Mouse (Mus musculus) lung, embryonic 16.5 days (tissue): Measurements from ENCODE around the gene Trp73. TPM values are rescaled to one million over a fixed set of nuclear protein-coding genes. Genes with fewer than 3 reads are reported as not detected.

Source experiments
- ATAC-seq: fragments of 200-750 bp; cut with Nextera tagmentation; 2 replicates; pipeline ENCODE4 v1.8.0; 2017; ENCODE audit warnings: low read depth, mild to moderate bottlenecking, moderate library complexity
- H3K27ac ChIP-seq: fragments of 300-500 bp; sonication (generic); 2 replicates; pipeline ENCODE4 v1.5.1; 2014; ENCODE audit warnings: mild to moderate bottlenecking, control low read depth, low read length
- H3K27me3 ChIP-seq: fragments of 300-500 bp; sonication (generic); 2 replicates; pipeline ENCODE4 v1.6.1; 2014; ENCODE audit warnings: low read depth, low read length, mixed read lengths; ENCODE audit not compliant: control insufficient read depth, insufficient read depth
- H3K36me3 ChIP-seq: fragments of 300-500 bp; sonication (generic); 2 replicates; pipeline ENCODE4 v1.6.1; 2014; ENCODE audit warnings: low read length; ENCODE audit not compliant: control insufficient read depth, insufficient read depth
- H3K4me1 ChIP-seq: fragments of 300-500 bp; sonication (generic); replicated peaks from 2 replicates; pipeline ENCODE4 v1.6.1; 2014; ENCODE audit warnings: low read length, mixed read lengths; ENCODE audit not compliant: control insufficient read depth, insufficient read depth
- H3K4me2 ChIP-seq: fragments of 300-500 bp; sonication (generic); 2 replicates; pipeline ENCODE4 v1.6.1; 2014; ENCODE audit warnings: low read depth, low read length, control low read depth
- H3K4me3 ChIP-seq: fragments of 300-500 bp; sonication (generic); 2 replicates; pipeline ENCODE4 v1.5.1; 2014; ENCODE audit warnings: mild to moderate bottlenecking, low read length, control low read depth
- H3K9ac ChIP-seq: fragments of 300-500 bp; sonication (generic); 2 replicates; pipeline ENCODE4 v1.6.1; 2014; ENCODE audit warnings: low read length, control low read depth
- H3K9me3 ChIP-seq: fragments of 300-500 bp; sonication (generic); 2 replicates; pipeline ENCODE4 v1.6.1; 2016; ENCODE audit warnings: low read length; ENCODE audit not compliant: control insufficient read depth
- WGBS: fragments of 180-500 bp; shearing (Covaris S2); extraction: QIAGEN DNeasy Blood & Tissue Kit; methylation state at CpG from one replicate; pipeline ENCODE4 v1.1.7; 2014; 5-methylcytosine and 5-hydroxymethylcytosine counted together
- polyA plus RNA-seq: library from polyadenylated mRNA; unstranded; fragments of >200 nt; fragmentation: Nextera tagmentation; extraction: Ambion mirVana; gene quantifications from 2 replicates; pipeline ENCODE4 v1.2.1, GENCODE M21; 2015

The Trp73 gene
- polyA plus RNA-seq, 1 experiment from 2014 or later, result 3.4 TPM

DNA sequence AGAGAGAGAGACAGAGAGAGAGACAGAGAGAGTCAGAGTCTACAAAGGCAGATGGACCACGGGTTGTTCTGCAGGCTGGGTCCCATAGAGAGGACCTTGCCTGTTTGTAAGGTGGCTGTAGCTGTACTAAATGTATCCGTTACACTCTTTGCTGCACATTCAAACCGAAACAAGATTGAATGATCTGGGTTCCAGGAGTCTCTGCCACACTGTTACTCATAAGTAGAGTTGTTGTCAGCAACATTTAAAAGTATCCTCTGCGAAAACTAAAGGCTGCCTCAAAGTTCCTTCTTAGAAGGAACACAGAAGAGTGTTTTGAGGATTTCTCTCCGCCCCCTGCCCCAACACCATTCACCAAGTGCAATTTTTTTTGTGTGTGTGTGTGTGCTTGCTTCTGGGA is 2.9 kb downstream of the Trp73 start:
- Histone ChIP-seq H3K4me1 (peaks cover 13% of the 10 kb centered on the region; the same call in 1 of the 2 replicates), H3K4me3 (no peak overlapping the region), H3K9me3 (no peaks in the 10 kb centered on the region), H3K36me3 (no peaks in the 10 kb centered on the region), H3K9ac (no peak overlapping the region), H3K27me3 (peaks cover 50% of the 10 kb centered on the region), H3K27ac (no peak overlapping the region), H3K4me2 (no peak overlapping the region)
- 52% methylated on average over 5 of the region's 5 CpGs for WGBS
- ATAC-seq, result no peak

DNA sequence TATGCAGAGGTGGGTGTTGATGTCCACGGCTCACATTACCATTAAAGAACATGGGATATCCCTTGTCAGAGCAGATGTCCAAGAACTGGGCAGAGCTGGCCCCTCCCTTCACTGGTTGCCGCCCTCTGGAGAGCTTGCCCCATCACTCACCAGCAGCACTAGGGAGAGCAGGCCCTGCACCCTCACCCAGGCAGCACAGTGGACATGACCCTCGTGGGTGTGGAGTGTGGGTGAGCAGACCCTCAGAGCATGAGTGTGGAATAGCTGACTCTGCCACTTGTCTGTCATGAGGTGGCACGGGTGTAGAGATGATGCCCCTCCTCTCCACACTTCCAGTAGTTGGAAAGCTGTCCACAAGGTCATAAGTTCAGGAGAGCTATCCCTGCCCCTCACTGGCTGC is 5.2 kb downstream of the Trp73 start:
- no peaks in the 10 kb centered on the region for H3K36me3 ChIP-seq
- no peak overlapping the region for H3K4me2 ChIP-seq
- H3K9me3 ChIP-seq, result no peaks in the 10 kb centered on the region
- 43% methylated on average over 4 of the region's 4 CpGs for WGBS
- peaks cover 29% of the 10 kb centered on the region for H3K27me3 ChIP-seq
- H3K4me1 ChIP-seq, result peaks cover 5% of the 10 kb centered on the region; the same call in 1 of the 2 replicates
- no peak overlapping the region for H3K4me3 ChIP-seq
- H3K9ac ChIP-seq, result no peak overlapping the region
- no peak overlapping the region for H3K27ac ChIP-seq
- 0 out of 2 replicates have a peak, but pooled peaks have one; percentile 15 for ATAC-seq

DNA sequence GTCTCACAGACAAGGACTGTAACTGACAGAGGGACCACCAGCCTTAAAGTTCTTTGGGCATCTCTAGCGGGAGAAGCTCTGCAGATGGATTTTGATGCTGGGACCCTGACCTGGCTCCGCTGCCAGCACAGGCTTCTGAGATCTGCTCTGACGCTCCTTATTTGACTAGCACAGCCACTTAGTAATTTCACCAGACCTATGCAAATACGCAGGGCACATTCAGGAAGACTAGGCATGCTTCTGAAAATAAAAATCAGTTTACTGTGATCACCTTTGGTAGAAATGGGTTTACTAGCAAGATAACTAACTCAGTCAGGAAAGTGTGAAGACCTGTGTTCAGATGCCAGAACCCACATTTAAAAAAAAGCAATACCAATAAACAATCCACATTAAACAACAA is 8.1 kb downstream of the Trp73 start:
- Histone ChIP-seq H3K27ac (no peak overlapping the region), H3K4me2 (no peak overlapping the region), H3K9ac (no peak overlapping the region), H3K27me3 (peaks cover 2% of the 10 kb centered on the region; the same call in 1 of the 2 replicates), H3K36me3 (no peaks in the 10 kb centered on the region), H3K4me3 (no peak overlapping the region), H3K4me1 (no peaks in the 10 kb centered on the region), H3K9me3 (no peaks in the 10 kb centered on the region)
- ATAC-seq, result no peak
- 53% methylated on average over 4 of the region's 4 CpGs for WGBS

DNA sequence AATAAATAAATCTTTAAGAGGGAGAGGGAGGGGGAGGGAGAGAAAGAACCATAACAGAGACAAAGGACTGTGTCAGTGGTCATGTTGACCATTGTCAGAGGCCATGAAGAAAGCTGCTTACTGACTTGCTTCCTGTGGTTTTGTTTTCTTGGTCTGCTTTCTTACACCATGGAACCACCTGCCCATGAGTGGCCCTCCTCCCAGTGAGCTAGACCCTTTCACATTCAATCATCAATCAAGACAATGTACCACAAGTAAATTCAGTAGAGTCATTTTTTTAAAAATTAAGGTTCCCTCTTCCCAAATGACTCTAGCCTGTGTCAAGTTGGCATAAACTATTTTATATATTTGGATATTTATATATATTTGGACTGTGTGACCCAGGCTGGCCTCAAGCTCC is 10.1 kb downstream of the Trp73 start:
- no peak for ATAC-seq
- no peak overlapping the region for H3K4me3 ChIP-seq
- no peak overlapping the region for H3K9ac ChIP-seq
- no peaks in the 10 kb centered on the region for H3K4me1 ChIP-seq
- H3K27ac ChIP-seq, result no peak overlapping the region
- H3K4me2 ChIP-seq, result no peak overlapping the region
- H3K27me3 ChIP-seq, result peaks cover 2% of the 10 kb centered on the region; the same call in 1 of the 2 replicates
- no peaks in the 10 kb centered on the region for H3K9me3 ChIP-seq
- no peaks in the 10 kb centered on the region for H3K36me3 ChIP-seq

DNA sequence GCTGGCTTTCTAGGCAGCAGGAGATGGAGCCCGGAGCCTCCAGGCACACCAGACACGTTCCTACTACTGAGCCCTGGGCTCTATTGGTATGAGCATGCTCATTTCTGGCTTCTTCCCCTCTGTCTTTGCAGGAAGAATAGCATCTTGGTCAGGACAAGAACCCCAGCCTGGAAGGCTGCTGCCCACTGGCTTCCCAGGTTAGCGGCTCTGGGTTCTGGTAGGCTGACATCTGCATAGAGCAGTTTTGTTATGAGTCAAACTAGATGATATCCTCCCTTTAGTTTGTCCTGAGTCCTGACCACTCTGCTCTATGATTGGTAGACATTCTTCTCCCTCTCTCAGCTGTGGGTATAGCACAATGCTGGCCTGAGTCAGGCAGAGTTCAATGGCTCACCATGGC is 12.7 kb downstream of the Trp73 start:
- WGBS, result 54% methylated on average over 3 of the region's 3 CpGs
- Histone ChIP-seq H3K9ac (no peak overlapping the region), H3K27me3 (no peaks in the 10 kb centered on the region; the same call in 1 of the 2 replicates), H3K4me3 (no peak overlapping the region), H3K36me3 (no peaks in the 10 kb centered on the region), H3K9me3 (no peaks in the 10 kb centered on the region), H3K4me1 (no peaks in the 10 kb centered on the region), H3K27ac (no peak overlapping the region), H3K4me2 (no peak overlapping the region)
- no peak for ATAC-seq

DNA sequence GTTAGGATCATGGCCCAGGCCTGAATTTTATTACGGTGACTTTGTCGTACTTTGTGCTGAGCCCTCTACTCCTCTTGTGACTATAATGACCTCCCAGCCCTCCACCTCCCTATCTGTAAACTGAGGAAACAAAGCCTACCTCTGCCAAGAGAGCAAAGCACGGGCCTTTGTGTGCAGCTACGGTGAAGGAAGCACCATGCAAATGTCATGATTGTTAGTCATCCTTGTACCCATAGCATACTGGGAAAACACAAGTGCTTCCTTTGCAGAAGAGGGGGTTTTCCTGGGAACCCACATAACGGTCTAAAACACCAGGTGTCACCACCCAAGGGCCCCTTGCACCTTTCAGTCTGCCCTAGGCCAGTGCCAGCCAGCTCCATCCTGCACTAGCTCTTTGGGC is 14.8 kb downstream of the Trp73 start:
- Histone ChIP-seq H3K4me3 (no peak overlapping the region), H3K4me2 (no peak overlapping the region), H3K4me1 (no peaks in the 10 kb centered on the region), H3K27ac (no peak overlapping the region), H3K36me3 (no peaks in the 10 kb centered on the region), H3K9ac (no peak overlapping the region), H3K27me3 (no peaks in the 10 kb centered on the region; the same call in 1 of the 2 replicates), H3K9me3 (no peaks in the 10 kb centered on the region)
- WGBS, result 68% methylated on average over 5 of the region's 5 CpGs
- no peak for ATAC-seq

DNA sequence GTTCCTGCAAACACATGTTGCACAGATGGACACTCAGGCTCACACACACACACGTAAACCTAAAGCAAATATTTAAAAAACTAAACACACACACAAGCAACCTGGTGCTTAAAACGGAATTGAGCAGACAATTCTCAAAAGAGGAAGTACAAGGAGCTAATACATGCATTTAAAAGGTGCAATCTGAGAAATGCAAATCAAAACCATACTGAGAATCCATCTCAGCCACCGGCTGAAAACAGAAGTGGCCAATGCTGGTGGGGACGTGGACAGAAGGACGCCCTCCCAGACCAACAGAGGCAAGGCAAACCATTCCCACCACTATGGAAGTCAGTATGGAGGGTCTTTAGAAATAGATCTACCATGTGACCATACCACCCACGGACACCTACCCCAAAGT is 16.5 kb downstream of the Trp73 start:
- H3K4me3 ChIP-seq, result no peak overlapping the region
- H3K9ac ChIP-seq, result no peak overlapping the region
- WGBS, result 62% methylated on average over 6 of the region's 6 CpGs
- H3K27me3 ChIP-seq, result no peaks in the 10 kb centered on the region; the same call in 1 of the 2 replicates
- ATAC-seq, result no peak
- no peak overlapping the region for H3K4me2 ChIP-seq
- no peaks in the 10 kb centered on the region for H3K9me3 ChIP-seq
- no peaks in the 10 kb centered on the region for H3K36me3 ChIP-seq
- peaks cover 3% of the 10 kb centered on the region; the same call in 1 of the 2 replicates for H3K4me1 ChIP-seq
- H3K27ac ChIP-seq, result no peak overlapping the region

DNA sequence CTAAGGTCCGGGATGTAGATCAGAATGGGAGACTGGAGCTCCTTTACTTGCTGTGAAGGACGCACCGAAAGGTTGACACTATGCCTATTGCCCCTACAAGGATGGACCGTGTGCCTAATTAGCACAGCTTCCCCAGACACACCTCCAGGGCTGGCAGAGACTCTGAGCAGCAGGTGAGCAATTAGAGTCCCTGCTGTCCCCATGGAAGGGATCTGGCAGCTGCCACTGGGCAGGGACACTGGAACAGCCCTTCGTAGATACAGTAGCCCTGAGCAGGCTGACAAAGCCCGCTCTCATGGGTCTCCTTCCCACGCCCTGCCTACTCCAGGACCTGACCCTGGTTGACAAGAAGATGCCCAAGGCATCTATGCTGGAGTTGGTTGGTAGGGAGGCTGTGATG is 17.6 kb downstream of the Trp73 start:
- Histone ChIP-seq H3K9ac (no peak overlapping the region), H3K4me2 (no peak overlapping the region), H3K27ac (no peak overlapping the region), H3K27me3 (no peaks in the 10 kb centered on the region; the same call in 1 of the 2 replicates), H3K4me1 (peaks cover 5% of the 10 kb centered on the region; the same call in 1 of the 2 replicates), H3K4me3 (no peak overlapping the region), H3K9me3 (no peaks in the 10 kb centered on the region), H3K36me3 (no peaks in the 10 kb centered on the region)
- no peak for ATAC-seq
- 73% methylated on average over 7 of the region's 7 CpGs for WGBS

DNA sequence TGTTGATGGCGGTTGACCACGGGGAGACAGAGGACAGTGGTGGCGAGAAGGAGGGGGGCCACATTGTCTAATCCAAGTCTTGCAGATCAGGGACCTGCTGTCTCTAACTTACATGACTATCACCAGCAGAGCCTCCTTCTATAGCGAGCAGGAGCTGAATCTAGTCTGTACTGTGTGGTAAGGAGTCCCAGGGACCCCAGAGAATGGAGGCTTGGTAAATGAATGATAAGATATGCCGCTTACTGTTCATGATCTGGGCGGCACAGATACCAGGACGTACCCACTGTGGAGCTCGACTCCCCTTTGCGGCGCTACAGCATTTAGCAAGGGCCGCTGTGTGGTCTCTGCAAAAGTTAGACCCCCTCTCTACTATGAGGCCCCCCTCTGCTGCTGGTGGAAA is 18.2 kb downstream of the Trp73 start:
- Histone ChIP-seq H3K4me2 (no peak overlapping the region), H3K9me3 (no peaks in the 10 kb centered on the region), H3K27me3 (no peaks in the 10 kb centered on the region; the same call in 1 of the 2 replicates), H3K4me1 (peaks cover 5% of the 10 kb centered on the region; the same call in 1 of the 2 replicates), H3K36me3 (no peaks in the 10 kb centered on the region), H3K4me3 (no peak overlapping the region), H3K27ac (no peak overlapping the region), H3K9ac (no peak overlapping the region)
- no peak for ATAC-seq
- 71% methylated on average over 11 of the region's 11 CpGs for WGBS

DNA sequence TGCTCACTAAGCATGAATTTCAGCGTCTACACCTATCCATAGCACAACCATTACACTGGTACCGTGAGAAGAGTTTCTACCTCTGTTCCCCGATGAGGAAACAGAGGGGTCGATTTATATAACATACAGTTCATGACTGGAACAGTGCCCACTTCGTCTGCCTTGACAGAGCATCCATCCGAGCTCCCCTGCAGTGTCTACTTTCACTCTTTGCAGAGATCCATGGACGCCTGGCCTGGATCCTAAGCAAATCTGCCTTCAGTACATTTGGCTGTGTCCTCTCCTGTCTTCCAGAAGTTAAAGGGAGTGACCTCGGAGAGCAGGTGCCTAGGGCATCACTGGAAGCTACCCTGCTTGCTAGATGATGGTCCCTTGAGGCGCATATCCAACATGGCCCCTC is 20.8 kb downstream of the Trp73 start:
- Histone ChIP-seq H3K9me3 (no peaks in the 10 kb centered on the region), H3K27ac (no peak overlapping the region), H3K4me1 (peaks cover 5% of the 10 kb centered on the region; the same call in 1 of the 2 replicates), H3K9ac (no peak overlapping the region), H3K4me3 (no peak overlapping the region), H3K36me3 (no peaks in the 10 kb centered on the region), H3K27me3 (no peaks in the 10 kb centered on the region; the same call in 1 of the 2 replicates), H3K4me2 (no peak overlapping the region)
- WGBS, result 70% methylated on average over 9 of the region's 9 CpGs
- peak; percentile 6; the same call in 1 of the 2 replicates for ATAC-seq
